In the genomic region with DNA sequence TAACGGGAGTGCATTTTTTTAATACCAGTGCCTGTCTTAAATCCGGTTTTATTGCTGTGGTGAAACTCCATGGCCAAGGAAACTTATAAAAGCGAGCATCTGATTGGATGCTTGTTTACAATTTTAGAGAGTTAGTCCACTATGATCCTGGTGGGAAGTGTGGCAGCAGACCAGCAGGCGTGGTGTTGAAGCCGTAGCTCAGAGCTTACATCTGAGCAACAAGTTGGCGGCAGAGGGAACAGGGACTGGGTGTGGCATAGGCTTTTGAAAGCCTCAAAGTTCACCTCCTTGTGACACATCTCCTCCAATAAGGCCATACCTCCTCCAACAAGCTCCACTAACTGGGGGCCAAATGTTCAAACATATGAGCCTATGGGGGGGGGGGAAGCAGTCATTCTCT, we compare ENCODE assay signal across 20 mouse cellular contexts. TPM values are rescaled to one million over a fixed set of nuclear protein-coding genes. Genes with fewer than 3 reads are reported as not detected.
DNase-seq lines count a peak whose midpoint lies in the region; ATAC-seq and TF ChIP-seq lines count a peak whose summit lies in the region.
"Had no signal": no experiment of that assay in that cellular context is flagged by ENCODE, and none has a peak within 500 bp of the region (broad histone marks: within the 10 kb centered on the region; RNA-seq: fewer than 3 reads in every experiment).

No protein-coding gene starts in this region.

- peaks cover 10% of the 10 kb centered on the region; the same call in 1 of the 2 replicates for H3K4me1 ChIP-seq in limb, embryonic 13.5 days

- WGBS in limb, embryonic 13.5 days: 26% methylated on average over 6 of the region's 6 CpGs

- peak; percentile 68 for DNase-seq in gastrocnemius, adult 2 months
- no peak for DNase-seq in gastrocnemius, postnatal 4 days (ENCODE audit: low spot score in 2 of 2)
- DNase-seq in urinary bladder, postnatal 14 days (ENCODE audit: low spot score): peak; percentile 26
- no peak for DNase-seq in urinary bladder, postnatal 25 days (ENCODE audit: low spot score)
- DNase-seq in frontal cortex, postnatal 36 days (ENCODE audit: low spot score in 2 of 2): no peak
- no peak for DNase-seq in thymus, postnatal 14 days
- DNase-seq: adrenal gland, adult 2 months; adrenal gland, postnatal 25 days; cerebellum, adult 18-20 months; cerebellum, adult 9-11 months; cerebellum, postnatal 36 days; heart, postnatal 36 days had no signal

- H3K27ac ChIP-seq in gastrocnemius, adult 2 months: no peak overlapping the region
- no peak overlapping the region for H3K27ac ChIP-seq in limb, embryonic 13.5 days
- H3K27ac ChIP-seq: embryonic facial prominence, embryonic 10.5 days; forebrain, embryonic 15.5 days; heart, embryonic 13.5 days; hindbrain, embryonic 15.5 days had no signal

- H3K4me2 ChIP-seq in limb, embryonic 13.5 days (replicated peaks): peak overlapping the region; percentile 31
- H3K4me2 ChIP-seq: forebrain, embryonic 15.5 days; heart, embryonic 13.5 days; hindbrain, embryonic 15.5 days had no signal

- H3K4me3 ChIP-seq in gastrocnemius, adult 2 months: no peak overlapping the region
- H3K4me3 ChIP-seq in limb, embryonic 13.5 days: no peak overlapping the region
- H3K4me3 ChIP-seq: embryonic facial prominence, embryonic 10.5 days; forebrain, embryonic 15.5 days; heart, embryonic 13.5 days; hindbrain, embryonic 15.5 days had no signal

- TF ChIP-seq CTCF in gastrocnemius, adult 2 months (IDR thresholded peaks at IDR 0.05): no peak

- no peaks in the 10 kb centered on the region for H3K27me3 ChIP-seq in limb, embryonic 13.5 days
- H3K27me3 ChIP-seq: CH12.LX; forebrain, embryonic 15.5 days; heart, embryonic 13.5 days; hindbrain, embryonic 15.5 days; Patski had no signal

- intact Hi-C loops in gastrocnemius, adult 2 months (cut with DNase I): no loop called here

- H3K9me3 ChIP-seq in limb, embryonic 13.5 days: no peaks in the 10 kb centered on the region
- H3K9me3 ChIP-seq: embryonic facial prominence, embryonic 10.5 days; forebrain, embryonic 15.5 days; heart, embryonic 13.5 days; hindbrain, embryonic 15.5 days had no signal

- no peaks in the 10 kb centered on the region for H3K36me3 ChIP-seq in limb, embryonic 13.5 days
- H3K36me3 ChIP-seq: embryonic facial prominence, embryonic 10.5 days; forebrain, embryonic 15.5 days; heart, embryonic 13.5 days; hindbrain, embryonic 15.5 days had no signal

- ATAC-seq in limb, embryonic 13.5 days (ENCODE audit: low FRiP score, low read depth): peak; percentile 45; the same call in 1 of the 2 replicates
- ATAC-seq: forebrain, embryonic 15.5 days; intestine, embryonic 16.5 days; Patski had no signal

- no peak overlapping the region for H3K9ac ChIP-seq in limb, embryonic 13.5 days
- H3K9ac ChIP-seq: forebrain, embryonic 15.5 days; heart, embryonic 13.5 days; hindbrain, embryonic 15.5 days had no signal

RNA-seq across cellular contexts. Expression of gene Kif21a, which starts 46.9 kb away (rescaled TPM):
- total RNA-seq in gastrocnemius, adult 2 months (2021): 10 to 100 TPM; 18.3 to 23.5 TPM
- 1 to 10 TPM; 5.9 to 6.3 TPM for total RNA-seq in gastrocnemius, postnatal 4 days (2021)
- polyA plus RNA-seq in limb, embryonic 13.5 days (2015; fragmentation: Nextera tagmentation; extraction: Ambion mirVana): 6.7 and 7.3 TPM in 2 replicates
- total RNA-seq: CH12.LX had no signal

Comparison
In these comparisons a context has a peak if more than half of its experiments do, and no peak if none do; other contexts are left out.
1. DNase-seq: peak in gastrocnemius, adult 2 months (single experiment) and urinary bladder, postnatal 14 days (single experiment); none in gastrocnemius, postnatal 4 days (0 of 2), urinary bladder, postnatal 25 days (single experiment), frontal cortex, postnatal 36 days (0 of 2) and thymus, postnatal 14 days (single experiment).